Mouse (Mus musculus): ENCODE data around the gene Stradb. TPM values are rescaled to one million over a fixed set of nuclear protein-coding genes. Genes with fewer than 3 reads are reported as not detected.

The Stradb gene
- 8.7 and 11.5 TPM in 2 replicates for polyA plus RNA-seq (2012; rRNA removed)

DNA sequence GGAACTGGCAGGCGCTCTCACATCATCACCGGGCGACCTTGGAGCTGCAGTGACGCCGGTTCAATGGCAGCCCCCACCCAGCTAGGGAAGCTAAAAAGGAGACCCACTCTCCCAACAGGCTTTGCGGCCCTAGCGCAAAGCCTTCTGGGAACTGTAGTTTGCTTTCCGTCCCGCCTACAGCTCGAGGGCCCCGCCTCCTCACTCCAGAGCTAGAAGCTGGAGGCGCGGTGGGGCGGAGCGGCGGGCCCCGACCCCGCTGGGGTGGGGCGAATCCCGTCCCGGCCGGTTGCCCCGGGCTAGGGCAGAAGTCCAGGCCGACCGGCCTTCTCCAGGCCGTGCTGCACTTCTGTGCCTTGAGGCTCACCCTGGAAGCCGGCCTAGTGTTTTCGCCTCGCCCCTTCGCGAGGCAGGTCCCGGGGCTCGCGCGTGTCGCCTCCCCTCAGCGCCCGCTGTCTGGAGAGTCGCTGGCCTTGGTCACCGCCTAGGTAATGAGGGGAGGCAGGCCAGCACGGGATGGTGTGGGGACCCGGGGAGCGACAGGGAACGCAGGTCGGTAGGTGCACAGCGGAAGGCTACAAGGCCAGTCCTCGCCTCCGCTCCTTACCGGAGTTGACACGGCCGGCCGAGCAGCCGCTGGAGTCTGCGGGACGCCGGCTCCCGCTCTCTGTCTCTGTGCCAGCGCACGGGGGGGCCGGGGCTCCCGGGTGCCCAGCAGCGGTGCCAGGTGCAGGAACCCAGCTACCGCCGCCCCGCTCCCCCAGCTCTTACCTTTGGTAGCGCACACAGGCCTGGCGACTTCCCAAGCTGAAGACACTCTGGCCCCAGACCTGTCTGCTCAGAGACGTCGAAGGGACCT is at the start of gene Stradb, which contains the start of gene Trak2:
Stradb (plus strand) TSS at position 157 of the 856 bp plus-strand sequence.
Trak2 (minus strand) TSS at position 65 of the 856 bp plus-strand sequence.
- under 1% methylated on average over 68 of the region's 69 CpGs for WGBS
- peak; percentile 82 for DNase-seq (ENCODE audit: low read depth, low spot score)

DNA sequence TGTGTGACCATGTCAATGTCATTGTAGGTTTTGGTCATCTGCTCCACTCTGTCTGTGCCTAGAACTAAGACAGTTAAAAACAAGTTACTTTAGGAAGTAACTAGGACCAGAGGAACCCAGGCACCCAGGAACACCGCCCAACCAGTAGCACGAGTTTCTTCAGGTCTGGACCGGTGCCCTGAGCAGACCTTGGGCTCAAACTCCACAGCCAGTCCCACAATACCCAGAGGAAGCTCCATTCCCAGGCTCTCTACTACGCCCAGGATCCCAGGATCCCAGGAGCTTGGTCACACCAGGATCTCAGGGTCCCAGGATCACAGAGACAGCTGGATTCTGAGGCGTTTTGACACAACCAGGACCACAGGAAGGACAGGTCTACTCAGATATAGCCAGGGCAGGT is 46.7 kb upstream of the Stradb start:
- WGBS, result 81% methylated on average over 5 of the region's 5 CpGs
- no peak for DNase-seq (ENCODE audit: low read depth, low spot score)

DNA sequence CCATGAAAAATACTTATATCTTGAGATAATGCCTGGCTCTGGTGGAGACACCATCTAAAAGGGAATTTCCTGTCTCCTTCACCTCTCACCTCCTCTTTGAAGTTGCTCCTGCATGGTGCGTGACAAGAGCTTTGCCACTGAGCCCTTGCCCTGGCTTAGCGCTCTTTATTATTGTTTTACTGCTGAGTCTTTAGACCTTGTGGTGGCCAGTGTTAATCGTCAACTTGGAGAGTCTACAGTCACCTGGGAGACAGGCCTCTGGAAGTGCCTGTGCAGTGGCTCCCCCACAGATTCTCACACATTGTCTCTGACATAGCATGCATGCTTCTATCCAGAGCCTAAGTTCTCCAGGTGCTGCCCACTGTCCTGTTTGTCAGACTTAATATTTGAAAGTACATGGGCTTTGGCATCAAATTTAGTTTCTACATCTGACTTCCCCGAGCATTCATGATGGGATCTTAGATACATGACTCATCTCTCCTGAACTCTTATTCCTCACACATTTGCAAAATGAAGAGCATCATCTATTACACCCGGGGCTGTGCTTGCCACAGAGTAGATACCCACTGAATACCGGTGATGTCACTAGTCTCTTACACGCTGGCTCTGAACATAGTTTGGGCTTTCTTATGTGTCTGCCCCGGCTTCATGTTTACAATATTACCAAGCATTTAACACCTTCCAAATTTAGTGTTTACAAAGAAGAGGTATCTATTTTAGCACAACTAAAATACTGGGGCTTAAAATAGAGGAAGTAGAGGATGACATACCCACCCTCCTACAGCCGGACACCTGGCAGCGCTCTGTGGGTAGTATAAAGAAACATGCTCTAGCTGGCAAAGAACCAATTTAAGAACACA is 36.3 kb upstream of the Stradb start:
- no peak for DNase-seq (ENCODE audit: low read depth, low spot score)
- WGBS, result 76% methylated on average over 10 of the region's 10 CpGs

DNA sequence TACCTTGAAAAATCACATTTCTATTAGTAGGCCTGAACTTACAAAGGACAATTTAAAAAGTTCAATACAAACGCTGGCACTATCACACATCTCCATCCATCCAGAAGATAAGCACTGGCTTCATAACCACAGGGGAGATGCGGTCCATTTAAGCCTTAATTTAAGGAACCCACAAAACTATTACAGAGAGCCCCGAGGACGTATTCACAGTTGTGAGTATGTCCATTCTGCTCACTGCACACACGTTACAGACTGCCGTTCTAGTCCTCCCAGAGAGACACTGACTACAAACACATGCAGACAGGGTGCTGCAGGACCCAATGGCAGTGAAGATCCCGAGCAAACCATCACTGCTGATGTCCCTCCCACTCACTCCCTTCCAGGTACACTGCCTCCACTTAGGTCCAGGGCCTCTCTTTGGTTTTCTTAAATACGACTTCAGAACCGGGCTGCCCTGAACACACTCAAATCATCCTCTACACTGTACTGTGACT is 35.7 kb upstream of the Stradb start:
- 93% methylated on average over 9 of the region's 9 CpGs for WGBS
- no peak for DNase-seq (ENCODE audit: low read depth, low spot score)

DNA sequence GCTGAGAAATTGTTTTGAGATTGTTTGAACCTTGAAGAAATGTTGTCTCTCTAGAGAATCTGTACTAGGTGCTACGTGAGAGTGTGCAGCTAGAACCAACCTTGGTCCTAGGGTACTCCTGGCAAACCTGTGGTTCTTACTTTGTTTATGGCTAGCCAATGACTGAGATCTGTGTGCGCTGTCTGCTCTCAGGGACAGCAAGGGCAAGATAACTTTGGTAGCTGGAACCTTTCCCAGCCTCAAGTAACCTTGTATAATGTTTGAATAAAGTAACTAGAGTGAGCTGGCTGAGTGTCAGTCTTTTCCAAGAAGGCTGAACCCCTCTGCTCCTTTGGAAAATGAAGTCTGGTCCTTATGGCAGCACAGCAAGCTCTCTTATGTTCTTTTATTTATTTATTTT is 27.8 kb upstream of the Stradb start:
- DNase-seq (ENCODE audit: low read depth, low spot score), result no peak
- WGBS, result 74% methylated on average over 2 of the region's 2 CpGs

DNA sequence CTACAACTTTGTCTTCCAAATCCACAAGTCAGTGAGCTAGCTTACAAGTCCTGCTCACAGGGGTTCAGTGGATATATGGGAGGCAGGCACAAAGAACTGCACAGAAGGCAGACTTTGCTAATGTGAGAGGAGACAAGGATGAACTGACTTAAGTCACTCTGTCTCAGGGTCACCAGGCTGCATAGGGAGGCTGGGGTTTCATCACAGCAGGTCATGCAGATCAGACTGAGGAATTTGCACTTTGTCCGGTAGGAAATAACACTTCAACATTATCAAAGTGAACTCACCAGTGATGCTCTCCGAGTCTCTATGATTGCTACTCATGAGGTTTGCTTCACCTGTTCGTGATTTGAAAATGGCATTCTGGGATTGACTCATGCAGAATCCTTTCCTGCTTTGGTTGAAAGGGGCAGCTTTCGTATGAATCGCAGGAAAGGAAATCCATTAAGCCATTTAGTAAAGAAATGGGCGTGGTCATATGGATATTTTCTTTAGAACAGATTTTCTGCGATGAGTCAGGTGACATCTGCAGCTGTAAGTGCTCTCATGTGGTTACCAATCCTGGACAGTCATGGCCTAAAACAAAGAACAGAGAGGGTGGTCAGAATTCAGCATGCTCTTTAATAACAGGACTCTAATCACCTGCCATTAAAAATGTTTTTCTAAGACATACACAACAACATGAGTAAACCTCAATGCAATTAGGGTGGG is 27.2 kb upstream of the Stradb start:
- no peak for DNase-seq (ENCODE audit: low read depth, low spot score)
- WGBS, result 61% methylated on average over 7 of the region's 7 CpGs

DNA sequence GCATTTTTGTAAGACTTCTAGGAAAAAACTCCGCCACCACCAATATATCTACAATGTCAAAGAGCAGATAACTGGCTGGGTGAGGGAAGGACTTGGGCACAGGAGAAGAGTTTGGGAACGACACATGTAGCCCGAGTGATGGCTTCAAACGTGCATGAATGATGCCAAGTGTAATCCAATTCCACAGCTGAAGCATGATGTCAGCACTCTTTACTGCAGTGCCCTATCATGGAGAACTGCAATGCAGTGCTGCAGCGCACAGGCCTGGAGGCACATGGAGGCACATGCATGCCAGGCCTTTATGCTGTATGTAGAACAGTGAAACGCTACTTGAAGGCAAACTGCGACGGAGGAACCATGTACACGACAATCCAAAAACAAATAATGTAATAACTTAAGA is 26.6 kb upstream of the Stradb start:
- WGBS, result 84% methylated on average over 9 of the region's 9 CpGs
- no peak for DNase-seq (ENCODE audit: low read depth, low spot score)

DNA sequence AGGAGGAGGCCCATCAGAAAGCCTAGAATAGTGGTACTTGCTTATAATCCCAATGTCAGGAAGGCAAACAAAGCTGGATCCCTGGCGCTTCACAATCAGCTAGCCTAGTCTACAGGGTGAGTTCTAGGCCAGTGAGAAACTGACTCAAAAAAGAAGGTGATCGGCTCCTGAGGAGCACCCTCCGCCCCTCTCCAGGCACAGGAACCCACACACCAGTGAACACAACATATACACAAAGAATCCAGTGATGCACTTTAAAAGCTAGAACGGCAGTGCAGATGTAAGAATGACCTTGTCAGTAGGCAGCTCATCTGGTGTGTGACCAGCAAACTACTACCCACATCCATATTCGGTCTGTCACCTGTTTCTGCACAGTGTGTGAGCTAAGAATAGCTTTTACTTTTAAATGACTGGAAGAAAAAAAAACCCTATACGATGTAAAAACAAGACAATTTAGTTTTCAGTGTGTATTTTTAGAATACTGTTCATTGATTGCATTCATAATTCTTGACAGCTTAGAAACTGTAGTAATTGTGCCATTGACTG is 23.7 kb upstream of the Stradb start:
- WGBS, result 83% methylated on average over 6 of the region's 6 CpGs
- DNase-seq (ENCODE audit: low read depth, low spot score), result no peak

DNA sequence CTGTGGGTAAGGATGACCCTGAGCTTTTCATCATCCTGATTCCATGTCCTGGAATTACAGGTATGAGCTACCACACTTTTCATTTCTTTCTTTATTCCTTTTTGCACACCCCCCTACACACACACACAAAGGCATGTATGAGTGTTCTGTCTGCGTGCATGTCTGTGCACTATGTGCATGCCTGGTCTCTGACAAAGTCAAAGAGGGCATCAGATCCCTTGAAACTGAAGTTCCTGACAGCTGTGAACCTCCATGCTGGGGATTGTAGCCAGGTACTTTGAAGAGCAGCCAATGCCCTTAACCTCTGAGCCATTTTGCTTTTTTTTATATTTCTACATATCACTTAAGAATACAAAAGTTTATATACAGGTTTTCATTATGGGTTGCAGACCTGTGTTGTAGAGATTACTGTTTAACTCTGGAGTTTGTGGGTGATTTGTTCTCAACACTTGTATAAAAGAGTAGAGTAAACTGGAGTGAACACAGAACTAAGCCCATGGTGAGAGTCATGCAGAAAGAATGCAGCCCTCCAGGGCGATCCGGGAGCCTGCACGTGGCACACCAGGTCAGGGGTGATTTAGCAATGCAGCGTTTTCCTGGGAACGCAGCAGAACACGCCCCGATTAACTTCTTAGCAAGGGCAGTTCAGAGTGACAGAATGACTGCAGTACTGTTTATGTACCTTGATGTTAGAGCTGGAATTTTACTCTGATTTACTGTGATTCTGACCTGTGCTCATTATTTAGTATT is 22.2 kb upstream of the Stradb start:
- 12% methylated on average over 8 of the region's 8 CpGs for WGBS
- DNase-seq (ENCODE audit: low read depth, low spot score), result no peak

DNA sequence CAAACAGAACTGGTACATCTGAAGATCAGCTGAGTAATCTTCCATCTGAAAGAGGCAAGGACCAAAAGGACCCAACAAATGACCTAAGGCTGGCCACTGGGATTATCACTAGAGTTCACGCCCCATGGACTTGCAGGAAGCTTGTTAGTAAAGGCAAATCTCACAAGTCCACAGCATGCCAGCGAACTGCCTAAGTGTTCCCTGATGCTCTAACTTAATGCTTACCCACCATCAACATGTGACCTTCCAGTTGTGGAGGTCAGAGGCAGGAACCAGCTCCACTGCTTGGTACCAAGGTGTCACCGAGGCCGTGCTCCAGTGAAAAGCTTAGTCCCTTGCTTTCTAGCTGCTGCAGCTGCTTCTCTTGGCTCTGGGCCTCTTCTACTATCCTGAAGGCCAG is 21.5 kb upstream of the Stradb start:
- no peak for DNase-seq (ENCODE audit: low read depth, low spot score)
- 43% methylated on average over 4 of the region's 4 CpGs for WGBS

DNA sequence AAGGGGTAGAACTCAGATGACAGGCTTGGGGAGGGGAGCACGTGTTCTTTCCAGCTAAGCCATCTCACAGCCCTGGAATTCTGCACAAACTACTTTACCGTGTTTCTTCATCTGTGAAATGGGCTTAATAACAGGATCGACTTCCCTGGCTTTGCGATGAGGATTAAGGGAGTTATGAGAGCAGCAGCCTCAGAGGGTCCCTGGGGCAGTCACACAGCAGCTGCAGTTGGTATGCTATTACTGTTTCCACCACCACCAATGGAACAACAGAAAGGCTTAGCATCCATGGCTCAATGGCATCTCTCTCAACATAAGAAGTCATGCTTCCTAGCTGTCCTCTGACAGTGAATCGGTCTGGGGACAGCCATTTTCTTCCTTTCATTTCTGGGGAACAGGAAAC is 20.8 kb upstream of the Stradb start:
- DNase-seq (ENCODE audit: low read depth, low spot score), result no peak
- 85% methylated on average over 5 of the region's 5 CpGs for WGBS

DNA sequence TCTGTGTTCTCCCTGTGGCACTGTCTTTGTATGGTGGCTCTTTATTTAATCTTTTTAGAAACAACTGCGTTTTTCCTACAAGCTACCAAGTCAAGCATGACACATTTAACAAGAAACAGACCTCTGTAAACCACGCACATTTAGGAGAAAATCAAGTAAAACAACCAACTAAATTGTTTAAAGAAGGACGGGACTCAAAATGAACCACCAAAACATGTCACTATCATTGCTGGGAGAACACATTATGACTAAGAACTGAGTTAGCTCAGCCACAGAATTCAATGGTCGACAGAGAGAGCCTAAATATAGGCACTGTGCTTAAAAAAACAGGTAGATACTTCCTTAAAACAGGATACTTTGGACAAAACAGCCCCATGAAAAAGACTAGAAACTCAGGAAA is 20.3 kb upstream of the Stradb start:
- WGBS, result 52% methylated on average over 4 of the region's 4 CpGs
- no peak for DNase-seq (ENCODE audit: low read depth, low spot score)

DNA sequence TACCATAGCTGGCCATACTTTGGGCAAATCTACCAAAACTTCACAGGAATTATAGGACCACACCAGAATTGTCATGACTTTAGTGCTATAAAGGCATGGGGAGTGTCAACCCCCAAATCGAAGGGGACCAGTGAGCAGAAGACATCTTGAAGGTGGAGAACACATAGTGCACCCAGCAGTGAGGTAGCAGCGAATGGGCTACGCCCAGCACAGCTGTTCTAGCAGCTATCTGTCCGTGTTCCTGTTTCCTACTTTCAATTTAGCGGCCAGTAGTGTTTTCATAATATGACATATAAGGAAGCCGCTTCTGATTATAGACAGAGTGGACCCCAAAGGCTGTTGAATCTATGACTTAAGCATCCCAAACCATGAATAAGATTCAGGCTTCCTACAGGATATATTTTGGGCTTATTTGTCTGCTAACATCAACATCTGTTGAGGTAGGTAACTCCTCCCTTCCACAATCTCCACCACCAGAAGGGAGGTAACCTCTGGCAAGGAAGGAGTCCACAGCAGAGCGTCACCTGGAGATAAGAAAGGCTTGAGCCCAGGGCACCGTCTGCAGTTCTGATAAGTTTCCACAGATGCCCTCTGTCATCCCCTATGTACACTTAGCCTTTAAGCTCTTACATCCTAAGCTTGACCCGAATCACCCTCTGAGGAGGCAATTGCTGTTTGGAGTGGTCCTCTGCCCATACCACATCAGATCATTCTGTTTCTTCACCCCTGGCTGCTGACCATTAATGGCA is 19.5 kb upstream of the Stradb start:
- WGBS, result 64% methylated on average over 9 of the region's 9 CpGs
- DNase-seq (ENCODE audit: low read depth, low spot score), result no peak

DNA sequence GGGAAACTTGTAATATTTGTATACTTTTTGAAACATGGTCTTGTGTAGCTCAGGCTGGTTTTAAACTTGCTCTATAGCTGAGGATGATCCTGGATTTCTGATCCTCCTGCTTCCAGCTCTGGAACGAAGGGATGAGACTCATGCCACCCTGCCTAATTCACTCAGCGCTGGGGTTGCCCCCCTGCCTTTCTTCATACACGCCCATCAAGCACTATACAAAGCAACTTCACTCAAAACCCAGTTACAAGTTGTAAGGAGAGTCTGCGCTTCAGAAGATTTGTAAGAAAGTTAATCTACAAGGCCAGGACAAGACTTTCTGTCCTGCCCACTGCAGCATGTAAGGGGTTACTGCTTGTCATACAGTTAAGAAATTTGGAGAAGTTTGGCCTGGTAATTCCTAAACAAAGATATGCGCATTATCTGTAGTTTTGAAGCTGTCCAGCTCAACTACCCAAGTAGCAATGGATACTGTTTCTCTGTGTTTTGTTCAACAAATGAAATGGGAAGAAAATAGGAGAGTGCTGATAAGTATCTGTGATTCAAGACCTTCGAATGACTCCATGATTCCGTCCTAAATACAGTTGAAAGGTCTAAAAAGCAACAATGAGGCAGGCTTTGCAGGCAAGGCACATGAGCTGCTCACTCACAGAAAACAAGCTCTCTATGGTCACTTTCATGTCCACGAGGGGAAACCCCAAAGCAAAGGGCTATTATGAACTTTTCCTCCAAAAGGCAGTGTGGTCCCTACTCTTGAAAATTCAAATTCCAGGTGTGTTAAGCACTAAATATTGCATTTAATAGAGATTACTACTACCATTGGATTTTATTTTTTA is 18.5 kb upstream of the Stradb start:
- no peak for DNase-seq (ENCODE audit: low read depth, low spot score)
- WGBS, result 85% methylated on average over 8 of the region's 8 CpGs

DNA sequence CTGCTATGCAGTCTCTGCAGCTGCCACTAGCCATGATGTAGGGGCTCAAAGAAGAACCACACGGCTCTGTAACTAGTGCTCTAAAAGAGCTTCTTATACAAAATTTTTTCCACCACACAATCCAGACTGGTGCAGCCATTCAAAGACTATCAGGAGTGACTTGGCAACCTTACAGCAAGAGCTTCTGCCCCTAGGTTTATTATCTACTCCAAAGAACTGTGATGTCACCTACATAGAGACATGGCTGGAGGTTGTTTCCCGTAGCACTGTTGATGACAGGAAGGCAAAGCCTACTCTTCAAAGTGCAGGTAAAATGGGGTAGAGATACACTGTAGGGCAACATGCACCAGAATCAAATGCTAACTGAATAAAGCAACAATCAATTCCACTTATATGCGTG is 17.6 kb upstream of the Stradb start:
- DNase-seq (ENCODE audit: low read depth, low spot score), result no peak

DNA sequence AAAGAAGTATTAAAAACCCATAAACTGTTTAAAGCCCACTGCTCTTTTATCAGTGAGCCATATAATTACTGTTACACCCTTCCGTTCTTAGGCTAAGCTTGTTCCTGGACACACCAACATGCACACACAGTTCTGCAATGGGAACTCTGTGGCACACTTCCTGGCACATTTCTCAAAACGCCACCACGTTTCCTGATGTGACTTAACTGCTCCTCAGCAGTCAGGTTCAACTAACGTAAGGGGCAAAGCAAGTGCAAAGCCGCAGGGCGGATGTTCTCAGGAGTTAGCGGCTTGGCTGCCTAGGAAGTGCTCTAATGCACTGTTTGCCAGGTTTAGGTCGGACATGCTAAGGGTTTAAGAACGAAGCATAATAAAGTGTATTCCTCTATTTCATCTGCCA is 17.1 kb upstream of the Stradb start:
- DNase-seq (ENCODE audit: low read depth, low spot score), result no peak
- 77% methylated on average over 9 of the region's 9 CpGs for WGBS

More for the DNA sequence above, 17.6 kb upstream of the Stradb start:
- 77% methylated on average over 3 of the region's 3 CpGs for WGBS

DNA sequence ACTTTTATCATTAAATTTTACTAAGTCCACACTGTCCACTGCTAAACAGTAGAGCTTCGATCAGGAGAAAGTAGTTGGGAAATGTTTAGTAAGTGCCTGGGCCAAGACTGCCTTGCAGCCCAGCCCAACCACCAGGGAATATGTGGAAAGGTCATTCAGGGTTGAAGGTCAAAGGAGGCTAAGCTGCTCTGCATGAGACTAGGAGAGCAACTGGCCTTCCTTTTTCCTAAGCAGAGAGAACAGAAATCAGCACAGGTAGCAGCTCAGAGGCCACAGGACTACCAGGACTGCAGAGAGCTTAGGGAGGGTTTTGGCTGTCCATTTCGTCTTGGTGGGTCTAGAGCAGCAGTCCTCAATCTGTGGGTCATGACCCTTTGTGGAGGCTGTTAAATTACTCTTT is 15.4 kb upstream of the Stradb start:
- WGBS, result 61% methylated on average over 2 of the region's 2 CpGs
- no peak for DNase-seq (ENCODE audit: low read depth, low spot score)
